Mouse (Mus musculus): ENCODE measurements around the gene Coa6.

DNA sequence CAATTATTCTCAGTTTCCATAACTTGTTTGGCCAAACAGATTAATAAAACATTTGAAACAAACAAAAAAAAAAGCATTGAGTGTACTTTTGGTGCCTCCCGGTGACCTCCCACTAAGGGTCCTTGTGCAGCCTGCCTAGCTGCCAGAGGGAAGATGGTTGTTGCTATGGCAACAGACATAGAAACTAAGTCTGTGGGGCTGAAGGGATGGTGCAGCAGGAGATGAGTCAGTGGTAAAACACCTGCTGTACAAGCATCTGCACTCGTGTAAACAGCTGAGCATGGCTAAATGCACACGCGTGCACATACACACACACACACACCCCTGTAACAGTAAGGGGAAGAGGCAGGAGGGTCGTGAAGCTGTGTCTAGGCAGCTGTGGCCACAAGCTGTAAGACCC is 26.4 kb upstream of the Coa6 start:
- no peak for TF ChIP-seq POLR2A (IDR thresholded peaks at IDR 0.05; ENCODE audit: low read depth, low read length)
- no peak for TF ChIP-seq ELF1 (IDR thresholded peaks at IDR 0.05; ENCODE audit: low read depth, low read length)
- no peak for TF ChIP-seq MYC (IDR thresholded peaks at IDR 0.05; ENCODE audit: low read depth, low read length)
- TF ChIP-seq HCFC1 (IDR thresholded peaks at IDR 0.05; ENCODE audit: low read depth, low read length): no peak
- TF ChIP-seq CTCF (conservative IDR thresholded peaks at IDR 0.05 in 1 of 2, IDR thresholded peaks at IDR 0.05 in 1 of 2; ENCODE audit: low read depth in 2 of 2, low read length in 2 of 2): no peak

Measured in CH12.LX (cell line).